In the genomic region with DNA sequence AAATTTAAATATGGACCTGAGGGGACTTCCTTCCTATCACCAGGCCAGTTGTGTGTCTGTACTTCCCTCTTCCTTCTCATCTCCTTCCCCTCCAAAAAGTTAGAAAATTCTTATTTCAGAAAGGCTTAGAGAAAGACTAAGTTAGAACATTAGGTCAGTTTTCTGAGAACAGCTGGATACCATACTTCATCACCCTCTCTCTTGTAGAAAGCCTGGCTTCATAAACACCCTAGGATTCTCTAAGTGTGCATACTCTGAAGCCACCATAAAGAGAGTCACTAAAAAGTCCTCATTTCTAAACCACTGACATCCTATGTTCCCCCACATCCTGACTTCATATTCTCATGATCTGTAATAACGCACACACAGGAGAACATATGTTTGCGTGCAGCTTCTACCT, we compare ENCODE assay signal across 24 mouse cellular contexts.
DNase-seq lines count a peak whose midpoint lies in the region; ATAC-seq and TF ChIP-seq lines count a peak whose summit lies in the region.
"Had no signal": no experiment of that assay in that cellular context is flagged by ENCODE, and none has a peak within 500 bp of the region (broad histone marks: within the 10 kb centered on the region; RNA-seq: fewer than 3 reads in every experiment).

No protein-coding gene starts in this region.

- no peaks in the 10 kb centered on the region for H3K27me3 ChIP-seq in liver, postnatal 0 days (ENCODE audit: insufficient read depth, low read length)
- no peaks in the 10 kb centered on the region for H3K27me3 ChIP-seq in lung, embryonic 16.5 days (ENCODE audit: control insufficient read depth, insufficient read depth, low read depth, low read length)
- H3K27me3 ChIP-seq: CH12.LX; embryonic facial prominence, embryonic 12.5 days; forebrain, embryonic 13.5 days; forebrain, embryonic 15.5 days had no signal

- H3K9ac ChIP-seq in liver, postnatal 0 days (replicated peaks), result no peak overlapping the region
- no peak overlapping the region for H3K9ac ChIP-seq in lung, embryonic 16.5 days (ENCODE audit: low read length)
- H3K9ac ChIP-seq: embryonic facial prominence, embryonic 12.5 days; forebrain, embryonic 13.5 days; forebrain, embryonic 15.5 days had no signal

- peaks cover 6% of the 10 kb centered on the region for H3K4me1 ChIP-seq in liver, postnatal 0 days (ENCODE audit: insufficient read depth)
- H3K4me1 ChIP-seq in lung, embryonic 16.5 days (replicated peaks; ENCODE audit: control insufficient read depth, insufficient read depth, low read length), result no peaks in the 10 kb centered on the region
- H3K4me1 ChIP-seq: embryonic facial prominence, embryonic 10.5 days; embryonic facial prominence, embryonic 12.5 days; forebrain, embryonic 13.5 days had no signal

- 79% methylated on average over 2 of the region's 2 CpGs for WGBS in liver, postnatal 0 days (ENCODE audit: insufficient replicate concordance)
- 81% methylated on average over 2 of the region's 2 CpGs for WGBS in lung, embryonic 16.5 days

- no peak for DNase-seq in liver, postnatal 0 days
- no peak for DNase-seq in liver
- no peak for DNase-seq in lung, adult 18-20 months
- DNase-seq in lung, postnatal 10 days, result peak; percentile 40
- DNase-seq in lung, postnatal 4 days, result no peak
- DNase-seq: adrenal gland, adult 8-10 months; adrenal gland, postnatal 14 days; adrenal gland, postnatal 36 days; B cell, adult 2 months; cerebellum, adult 11-12 months; cerebellum, adult 2 months; cerebellum, adult 9-10 months; cerebellum, postnatal 10 days; cerebellum, postnatal 25 days had no signal

- TF ChIP-seq EP300 in liver, postnatal 0 days (IDR thresholded peaks at IDR 0.05; ENCODE audit: low read depth), result no peak

- H3K27ac ChIP-seq in liver, postnatal 0 days (ENCODE audit: low read depth), result 0 out of 2 replicates have a peak overlapping the region, but pooled peaks have one; percentile 11
- no peak overlapping the region for H3K27ac ChIP-seq in lung, embryonic 16.5 days (ENCODE audit: low read length)
- H3K27ac ChIP-seq: embryonic facial prominence, embryonic 10.5 days; embryonic facial prominence, embryonic 12.5 days; forebrain, embryonic 13.5 days; forebrain, embryonic 15.5 days had no signal

- no peak for TF ChIP-seq CTCF in liver, postnatal 0 days (IDR thresholded peaks at IDR 0.05; ENCODE audit: low read depth)

- 0 out of 2 replicates have a peak, but pooled peaks cover 2% of the 10 kb centered on the region for H3K36me3 ChIP-seq in liver, postnatal 0 days (replicated peaks; ENCODE audit: insufficient read depth, low read length)
- H3K36me3 ChIP-seq in lung, embryonic 16.5 days (ENCODE audit: control insufficient read depth, insufficient read depth, low read length), result no peaks in the 10 kb centered on the region
- H3K36me3 ChIP-seq: embryonic facial prominence, embryonic 10.5 days; embryonic facial prominence, embryonic 12.5 days; forebrain, embryonic 15.5 days; G1E had no signal

- no peaks in the 10 kb centered on the region for H3K9me3 ChIP-seq in liver, postnatal 0 days (ENCODE audit: low read length)
- no peaks in the 10 kb centered on the region for H3K9me3 ChIP-seq in lung, embryonic 16.5 days (ENCODE audit: control insufficient read depth, low read length)
- H3K9me3 ChIP-seq: embryonic facial prominence, embryonic 10.5 days; embryonic facial prominence, embryonic 12.5 days; forebrain, embryonic 13.5 days; forebrain, embryonic 15.5 days; G1E had no signal

- H3K4me2 ChIP-seq in liver, postnatal 0 days (ENCODE audit: low read depth, low read length), result no peak overlapping the region
- no peak overlapping the region for H3K4me2 ChIP-seq in lung, embryonic 16.5 days (ENCODE audit: low read depth, low read length)
- H3K4me2 ChIP-seq: embryonic facial prominence, embryonic 12.5 days; forebrain, embryonic 13.5 days; forebrain, embryonic 15.5 days had no signal

- no peak for ATAC-seq in liver, postnatal 0 days
- ATAC-seq in lung, embryonic 16.5 days (ENCODE audit: low read depth), result peak; percentile 60; the same call in 1 of the 2 replicates
- ATAC-seq: activated CD4-positive, CD25-positive, alpha-beta regulatory T cell, adult 4 months; CD4-positive, CD25-positive, alpha-beta regulatory T cell, adult 4 months; forebrain, embryonic 13.5 days; forebrain, embryonic 15.5 days; Patski had no signal

- H3K4me3 ChIP-seq in liver, postnatal 0 days (ENCODE audit: low read depth, low read length), result no peak overlapping the region
- H3K4me3 ChIP-seq in lung, embryonic 16.5 days (ENCODE audit: low read length), result no peak overlapping the region
- H3K4me3 ChIP-seq: embryonic facial prominence, embryonic 10.5 days; embryonic facial prominence, embryonic 12.5 days; forebrain, embryonic 13.5 days; forebrain, embryonic 15.5 days had no signal
